Mouse (Mus musculus) liver, embryonic 12.5 days (tissue): ENCODE data around the gene Hspb11. TPM values are rescaled to one million over a fixed set of nuclear protein-coding genes. Genes with fewer than 3 reads are reported as not detected.

Source experiments
- ATAC-seq: fragments of 200-750 bp; cut with Nextera tagmentation; 2 replicates; pipeline ENCODE4 v1.8.0; 2017; ENCODE audit warnings: moderate number of reproducible peaks, mild to moderate bottlenecking, moderate library complexity
- H3K27ac ChIP-seq: fragments of 300-500 bp; sonication (generic); 2 replicates; pipeline ENCODE4 v1.5.1; 2016; ENCODE audit warnings: mild to moderate bottlenecking
- H3K27me3 ChIP-seq: fragments of 300-500 bp; sonication (generic); replicated peaks from 2 replicates; pipeline ENCODE4 v1.6.1; 2016; ENCODE audit warnings: mild to moderate bottlenecking, moderate library complexity
- H3K36me3 ChIP-seq: fragments of 300-500 bp; sonication (generic); 2 replicates; pipeline ENCODE4 v1.6.1; 2016; ENCODE audit warnings: mild to moderate bottlenecking, moderate library complexity
- H3K4me1 ChIP-seq: fragments of 300-500 bp; sonication (generic); 2 replicates; pipeline ENCODE4 v1.6.1; 2016
- H3K4me2 ChIP-seq: fragments of 300-500 bp; sonication (generic); 2 replicates; pipeline ENCODE4 v1.6.1; 2016; ENCODE audit warnings: mild to moderate bottlenecking, moderate library complexity
- H3K4me3 ChIP-seq: fragments of 300-500 bp; sonication (generic); 2 replicates; pipeline ENCODE4 v1.5.1; 2016; ENCODE audit warnings: mild to moderate bottlenecking, moderate library complexity
- H3K9ac ChIP-seq: fragments of 300-500 bp; sonication (generic); 2 replicates; pipeline ENCODE4 v1.6.1; 2016; ENCODE audit warnings: mild to moderate bottlenecking, moderate library complexity
- H3K9me3 ChIP-seq: fragments of 300-500 bp; sonication (generic); replicated peaks from 2 replicates; pipeline ENCODE4 v1.6.1; 2016; ENCODE audit warnings: mild to moderate bottlenecking, moderate library complexity
- WGBS: fragments of 180-500 bp; shearing (Covaris S2); methylation state at CpG from one replicate; pipeline ENCODE4 v1.1.7; 2016; ENCODE audit not compliant: insufficient replicate concordance; 5-methylcytosine and 5-hydroxymethylcytosine counted together
- polyA plus RNA-seq: library from polyadenylated mRNA; unstranded; fragments of >200 nt; fragmentation: Nextera tagmentation; extraction: Ambion mirVana; gene quantifications from 2 replicates; pipeline ENCODE4 v1.2.1, GENCODE M21; 2016

Gene Hspb11
- polyA plus RNA-seq, 1 experiment from 2014 or later, result 10.4 TPM

- WGBS, result 89% methylated on average over 8 of the region's 8 CpGs
- peaks cover 32% of the 10 kb centered on the region for H3K36me3 ChIP-seq
- H3K27ac ChIP-seq, result no peak overlapping the region
- H3K27me3 ChIP-seq, result no peaks in the 10 kb centered on the region
- no peak overlapping the region for H3K4me2 ChIP-seq
- H3K4me1 ChIP-seq, result no peaks in the 10 kb centered on the region
- ATAC-seq, result no peak
- no peaks in the 10 kb centered on the region for H3K9me3 ChIP-seq
- H3K4me3 ChIP-seq, result no peak overlapping the region
- H3K9ac ChIP-seq, result no peak overlapping the region
Observed at GRCm38 (mm10) chr4:107328530-107328929, 75.1 kb downstream of the Hspb11 start.

Other genes starting within 250 kb of the Hspb11 start
- gene Mrpl37, start 186.7 kb upstream of the Hspb11 start, polyA plus RNA-seq, result 77.0 and 79.9 TPM in 2 replicates
- 3.9 and 4.1 TPM in 2 replicates for gene Cyb5rl, start 186.6 kb upstream of the Hspb11 start, polyA plus RNA-seq
- not detected in 2 replicates for gene Cdcp2, start 156.7 kb upstream of the Hspb11 start, polyA plus RNA-seq
- 159 and 165 TPM in 2 replicates for gene Tmem59, start 75.2 kb upstream of the Hspb11 start, polyA plus RNA-seq
- 11.8 and 13.8 TPM in 2 replicates for gene Tceanc2, start 74.5 kb upstream of the Hspb11 start, polyA plus RNA-seq
- not detected in 2 replicates for gene Ldlrad1, start 44.4 kb upstream of the Hspb11 start, polyA plus RNA-seq
- gene Lrrc42, start 61 bp upstream of the Hspb11 start, polyA plus RNA-seq, result 19.7 and 21.7 TPM in 2 replicates
- gene Dio1, start 53.6 kb downstream of the Hspb11 start, polyA plus RNA-seq, result not detected in 2 replicates
- 28.4 and 30.0 TPM in 2 replicates for gene Yipf1, start 60.8 kb downstream of the Hspb11 start, polyA plus RNA-seq
- gene Ndc1, start 114.2 kb downstream of the Hspb11 start, polyA plus RNA-seq, result 28.9 and 30.3 TPM in 2 replicates
- 0.24 and 0.32 TPM in 2 replicates for gene Glis1, start 181.0 kb downstream of the Hspb11 start, polyA plus RNA-seq